Mouse (Mus musculus): ENCODE results near the gene Cntnap2. TPM values are rescaled to one million over a fixed set of nuclear protein-coding genes. Genes with fewer than 3 reads are reported as not detected.

Gene Cntnap2
- polyA plus RNA-seq, 1 experiment from 2014 or later: 50.9 TPM

DNA sequence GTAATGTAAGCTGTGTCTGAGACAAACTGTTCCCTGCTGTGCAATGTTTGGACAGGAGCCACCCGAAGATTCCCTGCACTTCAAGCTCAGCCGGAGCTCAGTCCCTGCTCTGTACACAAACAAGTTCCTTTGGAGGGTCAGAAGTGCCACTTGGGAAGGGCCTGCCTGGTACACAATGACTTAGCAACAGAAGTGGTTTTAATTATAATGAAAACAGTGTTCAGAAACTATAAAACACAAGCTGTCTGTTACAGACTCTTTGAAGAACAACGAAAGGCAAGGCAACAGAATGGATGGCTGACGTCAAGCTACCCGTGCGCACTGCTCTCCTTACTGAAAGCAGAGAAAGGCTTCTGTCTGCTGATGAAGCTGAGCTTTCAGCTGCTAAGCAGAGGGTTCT lies 2259.5 kb downstream of the Cntnap2 start:
- Histone ChIP-seq H3K27me3 (no peaks in the 10 kb centered on the region), H3K4me1 (replicated peaks) (peaks cover 23% of the 10 kb centered on the region), H3K9ac (peak overlapping the region; percentile 41), H3K36me3 (no peaks in the 10 kb centered on the region), H3K9me3 (no peaks in the 10 kb centered on the region), H3K4me2 (peak overlapping the region; percentile 39), H3K27ac (replicated peaks) (peak overlapping the region; percentile 52), H3K4me3 (peak overlapping the region; percentile 2; the same call in 1 of the 2 replicates)
- ATAC-seq (ENCODE audit: low read depth): peak; percentile 62; the same call in 1 of the 2 replicates
- 2% methylated on average over 6 of the region's 6 CpGs for WGBS

DNA sequence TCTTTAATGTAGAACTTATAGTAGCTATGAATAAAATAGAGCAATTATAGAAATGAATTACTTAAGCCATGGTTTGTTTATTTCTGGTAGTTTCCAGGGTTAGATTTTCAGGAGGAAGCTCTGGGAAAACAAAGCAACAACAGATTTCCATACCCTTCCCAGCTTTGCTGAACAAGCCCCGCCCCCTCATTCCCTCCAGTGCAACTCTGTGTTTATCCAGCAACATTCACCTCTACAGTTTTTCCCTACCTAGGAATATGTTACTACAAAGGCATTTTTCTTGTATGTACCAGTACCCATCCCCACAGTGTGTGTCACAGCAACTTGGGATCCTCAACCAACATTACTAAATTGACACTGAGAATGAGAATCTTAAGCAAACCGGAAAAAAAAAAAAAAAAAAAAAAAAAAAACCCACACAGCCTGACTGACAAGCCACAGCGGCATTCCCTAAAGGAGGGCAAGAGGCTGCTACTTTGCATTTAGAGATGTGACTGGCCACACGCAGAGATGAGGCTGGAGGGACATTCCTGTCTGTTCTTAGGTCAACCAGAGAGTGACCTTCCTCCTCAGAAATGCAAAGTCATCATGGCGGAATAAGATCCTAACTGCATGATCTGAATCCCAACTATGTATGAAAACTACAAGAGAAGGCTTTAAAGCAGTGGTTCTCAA lies 2260.3 kb downstream of the Cntnap2 start:
- ATAC-seq (ENCODE audit: low read depth): no peak; the same call in 1 of the 2 replicates
- H3K9me3 ChIP-seq: no peaks in the 10 kb centered on the region
- H3K27ac ChIP-seq (replicated peaks): no peak overlapping the region
- no peak overlapping the region for H3K4me3 ChIP-seq
- H3K4me1 ChIP-seq (replicated peaks): peaks cover 30% of the 10 kb centered on the region
- H3K4me2 ChIP-seq: peak overlapping the region; percentile 39
- 15% methylated on average over 5 of the region's 5 CpGs for WGBS
- H3K36me3 ChIP-seq: no peaks in the 10 kb centered on the region
- no peaks in the 10 kb centered on the region for H3K27me3 ChIP-seq
- no peak overlapping the region for H3K9ac ChIP-seq

DNA sequence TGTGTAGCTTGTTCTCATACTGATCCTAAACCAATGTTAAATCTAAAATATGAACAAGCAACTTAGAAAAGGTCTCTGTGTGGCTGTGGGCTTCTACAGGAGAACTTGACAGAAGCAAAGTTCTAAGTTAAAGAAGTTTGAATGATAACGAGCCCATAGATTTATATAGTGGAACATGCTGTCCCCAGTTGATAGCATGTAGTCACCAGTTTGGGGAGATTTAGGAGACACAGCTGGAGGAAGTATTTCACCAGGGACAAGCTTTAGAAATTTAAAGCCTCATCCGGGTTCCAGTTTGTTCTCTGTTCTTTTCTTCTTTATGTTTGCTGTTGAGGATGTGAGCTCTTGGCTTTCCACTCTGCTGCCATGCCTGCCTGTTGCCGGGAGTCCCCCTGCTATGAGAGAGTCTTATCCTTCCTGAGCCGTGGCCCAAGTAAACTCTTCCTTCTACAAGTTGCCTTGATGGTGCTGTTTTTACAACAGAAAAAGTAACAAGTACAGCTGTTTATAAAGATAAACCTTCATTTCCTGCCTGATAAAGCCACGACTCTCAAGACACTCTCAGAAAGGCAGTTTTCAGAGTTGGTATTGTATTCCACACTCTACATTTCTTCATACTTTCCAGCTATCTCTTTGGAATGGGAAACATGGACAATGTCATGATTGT lies 2264.1 kb downstream of the Cntnap2 start:
- WGBS: 74% methylated on average over 5 of the region's 5 CpGs

DNA sequence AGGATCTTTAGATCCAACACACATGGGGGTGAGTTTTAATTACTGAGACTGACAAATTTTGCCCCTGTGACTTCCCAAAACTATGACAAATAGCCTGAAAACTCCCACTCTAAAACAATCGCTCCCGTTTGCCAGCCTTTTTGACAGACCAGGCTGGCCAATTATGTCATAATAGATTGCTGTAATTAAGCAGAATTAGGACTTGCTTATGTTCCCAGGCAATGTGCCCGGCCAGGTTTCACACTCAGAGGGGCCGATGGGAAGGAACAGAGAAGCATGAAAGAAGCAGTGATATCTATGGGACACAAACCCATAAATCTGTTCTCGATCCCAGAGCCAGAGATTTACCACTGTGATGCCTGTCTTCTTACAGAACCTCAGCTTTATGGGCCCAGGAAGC lies 2264.7 kb downstream of the Cntnap2 start:
- Histone ChIP-seq H3K4me3 (no peak overlapping the region), H3K9ac (no peak overlapping the region), H3K27ac (replicated peaks) (no peak overlapping the region), H3K9me3 (no peaks in the 10 kb centered on the region), H3K4me2 (no peak overlapping the region), H3K36me3 (no peaks in the 10 kb centered on the region), H3K4me1 (replicated peaks) (peaks cover 22% of the 10 kb centered on the region), H3K27me3 (no peaks in the 10 kb centered on the region)
- no peak for ATAC-seq (ENCODE audit: low read depth)
- WGBS: 38% methylated on average over 5 of the region's 5 CpGs

More for the DNA sequence above, 2264.1 kb downstream of the Cntnap2 start:
- ATAC-seq (ENCODE audit: low read depth): no peak
- Histone ChIP-seq H3K9ac (no peak overlapping the region), H3K27ac (replicated peaks) (no peak overlapping the region), H3K4me2 (no peak overlapping the region), H3K4me3 (no peak overlapping the region), H3K9me3 (no peaks in the 10 kb centered on the region), H3K4me1 (replicated peaks) (peaks cover 27% of the 10 kb centered on the region), H3K36me3 (no peaks in the 10 kb centered on the region), H3K27me3 (no peaks in the 10 kb centered on the region)

DNA sequence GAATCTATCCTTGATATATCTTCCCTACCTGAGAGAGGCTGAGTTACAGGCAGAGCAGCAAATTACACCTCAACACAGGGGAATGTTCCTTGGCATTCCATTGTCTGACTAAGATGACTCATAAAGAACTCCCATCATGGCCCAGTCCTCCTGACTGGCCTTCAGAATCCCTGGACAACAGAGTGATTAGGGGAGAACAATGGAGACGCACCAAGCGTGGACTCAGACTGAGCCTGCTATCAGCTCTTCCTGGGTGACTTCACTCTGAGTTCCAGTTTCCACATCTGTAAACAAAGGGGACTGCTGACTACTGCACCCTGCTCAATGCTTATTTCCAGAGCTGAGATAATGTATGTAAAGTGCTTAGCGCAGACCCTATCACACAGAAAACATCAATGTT lies 2269.1 kb downstream of the Cntnap2 start:
- Histone ChIP-seq H3K27ac (replicated peaks) (no peak overlapping the region), H3K4me1 (replicated peaks) (peaks cover 11% of the 10 kb centered on the region), H3K9ac (no peak overlapping the region), H3K36me3 (no peaks in the 10 kb centered on the region), H3K4me2 (no peak overlapping the region), H3K9me3 (no peaks in the 10 kb centered on the region), H3K27me3 (no peaks in the 10 kb centered on the region), H3K4me3 (no peak overlapping the region)
- ATAC-seq (ENCODE audit: low read depth): no peak
- 85% methylated on average over 3 of the region's 3 CpGs for WGBS

DNA sequence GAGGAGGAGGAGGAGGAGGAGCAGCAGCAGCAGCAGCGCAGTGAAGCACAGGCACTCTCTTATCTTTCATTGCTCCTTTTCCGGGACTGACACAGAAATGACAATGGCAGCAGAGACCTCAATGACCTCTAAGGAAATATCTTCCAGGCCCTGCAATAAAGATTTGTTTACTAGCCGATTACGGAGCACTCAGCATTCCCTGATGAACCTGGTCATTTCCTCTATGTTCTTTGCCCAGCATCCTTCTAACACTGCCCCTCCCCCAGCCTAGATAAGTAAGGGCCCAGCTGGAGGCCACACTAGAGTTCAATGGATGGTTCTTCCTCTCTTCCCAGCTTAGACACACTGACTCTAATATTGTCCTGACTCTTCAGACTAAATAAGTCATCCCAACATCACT lies 2270.1 kb downstream of the Cntnap2 start:
- ATAC-seq (ENCODE audit: low read depth): no peak
- H3K9ac ChIP-seq: no peak overlapping the region
- H3K4me1 ChIP-seq (replicated peaks): peaks cover 3% of the 10 kb centered on the region; the same call in 1 of the 2 replicates
- no peaks in the 10 kb centered on the region for H3K36me3 ChIP-seq
- H3K9me3 ChIP-seq: no peaks in the 10 kb centered on the region
- no peaks in the 10 kb centered on the region for H3K27me3 ChIP-seq
- no peak overlapping the region for H3K4me2 ChIP-seq
- 25% methylated on average over 4 of the region's 4 CpGs for WGBS
- no peak overlapping the region for H3K4me3 ChIP-seq
- H3K27ac ChIP-seq (replicated peaks): no peak overlapping the region

DNA sequence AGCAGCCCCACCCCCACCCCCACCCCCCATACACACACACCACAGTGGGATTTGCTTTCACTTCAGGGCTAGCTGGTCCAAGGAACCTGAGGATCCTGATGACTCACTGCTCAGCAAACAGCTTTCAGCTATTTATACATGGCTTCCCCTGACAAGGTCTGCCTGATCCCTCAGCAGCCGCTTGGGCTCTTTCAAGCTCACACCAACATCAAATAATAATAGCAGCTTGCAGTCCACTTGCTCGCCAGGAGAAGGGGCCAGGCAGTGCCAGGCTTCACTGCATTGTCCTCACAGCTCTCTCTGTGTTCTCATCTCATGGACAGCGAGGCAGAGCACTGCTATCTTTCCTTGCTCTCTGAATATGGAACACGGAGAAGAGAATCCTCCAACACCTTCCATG lies 2273.9 kb downstream of the Cntnap2 start:
- Histone ChIP-seq H3K27me3 (no peaks in the 10 kb centered on the region), H3K9me3 (no peaks in the 10 kb centered on the region), H3K36me3 (no peaks in the 10 kb centered on the region), H3K4me3 (no peak overlapping the region), H3K4me2 (no peak overlapping the region), H3K9ac (no peak overlapping the region), H3K27ac (replicated peaks) (no peak overlapping the region), H3K4me1 (replicated peaks) (no peaks in the 10 kb centered on the region)
- no peak for ATAC-seq (ENCODE audit: low read depth)
- WGBS: 56% methylated on average over 4 of the region's 4 CpGs

DNA sequence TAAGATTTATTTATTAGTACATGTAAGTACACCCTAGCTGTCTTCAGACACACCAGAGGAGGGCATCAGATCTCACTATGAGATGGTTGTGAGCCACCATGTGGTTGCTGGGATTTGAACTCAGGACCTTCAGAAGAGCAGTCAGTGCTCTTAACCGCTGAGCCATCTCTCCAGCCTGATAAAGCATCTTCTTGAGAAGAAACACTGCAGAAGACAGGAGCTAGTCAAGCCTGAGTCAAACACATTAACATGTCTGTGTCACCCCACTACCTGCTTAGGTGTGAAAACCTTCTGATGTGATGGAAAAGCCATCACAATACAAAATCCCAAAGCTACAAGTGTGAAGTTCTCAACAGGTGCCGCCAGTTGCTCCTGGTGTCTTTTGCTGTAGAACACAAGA lies 2275.2 kb downstream of the Cntnap2 start:
- H3K9me3 ChIP-seq: no peaks in the 10 kb centered on the region
- no peak for ATAC-seq (ENCODE audit: low read depth)
- H3K4me1 ChIP-seq (replicated peaks): no peaks in the 10 kb centered on the region

DNA sequence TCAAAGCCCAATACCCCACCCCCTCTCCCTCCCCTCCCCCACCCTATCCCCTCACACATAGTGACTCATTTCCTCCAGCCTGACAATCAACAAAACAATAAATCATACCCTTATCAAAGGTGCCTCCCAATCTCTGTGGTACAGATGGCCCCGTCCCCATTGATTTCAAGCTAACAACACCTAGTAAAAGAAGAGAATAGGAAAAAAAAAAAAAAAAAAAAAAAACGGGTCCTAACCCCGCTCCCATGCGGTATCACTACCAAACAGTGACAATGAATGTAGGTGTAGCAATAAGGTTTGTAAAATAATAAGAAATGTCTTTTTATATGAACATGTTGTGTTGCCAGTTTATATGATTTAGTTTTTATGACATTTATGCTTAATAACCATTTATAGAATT lies 2278.1 kb downstream of the Cntnap2 start:
- Histone ChIP-seq H3K27me3 (no peaks in the 10 kb centered on the region), H3K9ac (no peak overlapping the region), H3K36me3 (no peaks in the 10 kb centered on the region), H3K27ac (replicated peaks) (no peak overlapping the region), H3K4me2 (no peak overlapping the region), H3K4me1 (replicated peaks) (no peaks in the 10 kb centered on the region), H3K4me3 (no peak overlapping the region), H3K9me3 (no peaks in the 10 kb centered on the region)
- WGBS: 81% methylated on average over 4 of the region's 4 CpGs
- ATAC-seq (ENCODE audit: low read depth): no peak

More for the DNA sequence above, 2275.2 kb downstream of the Cntnap2 start:
- H3K9ac ChIP-seq: no peak overlapping the region
- WGBS: 95% methylated on average over 2 of the region's 2 CpGs
- H3K4me2 ChIP-seq: no peak overlapping the region
- H3K4me3 ChIP-seq: no peak overlapping the region
- no peaks in the 10 kb centered on the region for H3K27me3 ChIP-seq
- no peaks in the 10 kb centered on the region for H3K36me3 ChIP-seq
- no peak overlapping the region for H3K27ac ChIP-seq (replicated peaks)

DNA sequence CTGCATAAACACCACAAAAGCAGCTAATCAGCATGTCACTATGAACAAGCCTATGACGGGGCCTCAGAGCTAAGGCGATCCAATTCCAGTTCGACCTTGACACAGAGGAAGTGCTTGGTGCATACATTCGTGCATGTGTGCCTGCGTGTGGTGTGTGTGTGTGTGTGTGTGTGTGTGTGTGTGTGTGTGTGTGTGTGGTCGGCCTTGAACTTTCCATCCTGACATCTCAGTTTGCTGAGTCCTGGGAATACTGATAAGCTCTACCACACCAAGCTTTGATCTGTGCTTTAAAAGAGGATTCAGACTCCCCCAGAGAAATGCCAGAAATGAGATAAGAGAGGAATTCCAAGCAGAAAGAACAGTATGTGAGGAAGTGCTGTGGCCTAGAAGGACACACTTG lies 2279.0 kb downstream of the Cntnap2 start:
- no peak for ATAC-seq (ENCODE audit: low read depth)
- Histone ChIP-seq H3K4me1 (replicated peaks) (no peaks in the 10 kb centered on the region), H3K9ac (no peak overlapping the region), H3K4me3 (no peak overlapping the region), H3K4me2 (no peak overlapping the region), H3K9me3 (no peaks in the 10 kb centered on the region), H3K36me3 (no peaks in the 10 kb centered on the region), H3K27ac (replicated peaks) (no peak overlapping the region), H3K27me3 (no peaks in the 10 kb centered on the region)
- WGBS: 72% methylated on average over 6 of the region's 6 CpGs

DNA sequence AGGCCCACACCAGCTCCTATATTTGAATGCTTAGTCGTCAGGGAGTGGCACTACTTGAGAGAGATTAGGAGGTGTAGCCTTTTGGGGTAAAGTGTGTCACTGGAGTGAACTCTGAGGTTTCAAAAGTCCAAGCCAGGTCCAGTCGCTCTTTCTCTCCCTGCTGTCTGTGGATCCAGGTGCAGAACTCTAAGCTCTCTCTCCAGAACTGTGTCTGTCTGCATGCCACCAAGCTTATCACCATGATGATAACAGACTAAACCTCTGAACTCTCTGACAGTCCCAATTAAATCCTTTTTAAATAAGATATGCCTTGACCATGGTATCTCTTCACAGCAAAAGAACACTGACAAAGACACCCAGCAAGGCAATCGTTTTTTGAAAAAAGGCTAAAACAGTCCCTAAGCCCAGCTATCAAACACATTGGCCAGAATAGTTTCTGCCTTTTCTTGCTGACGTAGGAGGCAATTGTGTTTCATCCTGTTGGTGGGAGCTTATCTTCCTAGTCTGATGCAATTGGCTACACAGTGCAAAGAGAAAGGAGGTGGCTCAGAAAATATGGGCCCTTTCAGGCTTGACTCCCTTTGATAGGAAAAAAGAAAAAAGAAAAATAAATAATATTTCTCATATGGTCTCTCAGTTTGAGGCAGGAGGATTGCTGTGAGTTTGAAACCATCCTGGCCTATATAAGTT lies 2281.8 kb downstream of the Cntnap2 start:
- H3K9me3 ChIP-seq: no peaks in the 10 kb centered on the region
- no peaks in the 10 kb centered on the region for H3K4me1 ChIP-seq (replicated peaks)
- H3K27ac ChIP-seq (replicated peaks): no peak overlapping the region
- H3K36me3 ChIP-seq: no peaks in the 10 kb centered on the region
- no peak overlapping the region for H3K9ac ChIP-seq
- no peak overlapping the region for H3K4me3 ChIP-seq
- no peaks in the 10 kb centered on the region for H3K27me3 ChIP-seq
- no peak for ATAC-seq (ENCODE audit: low read depth)
- H3K4me2 ChIP-seq: no peak overlapping the region
- 74% methylated on average over 4 of the region's 4 CpGs for WGBS

DNA sequence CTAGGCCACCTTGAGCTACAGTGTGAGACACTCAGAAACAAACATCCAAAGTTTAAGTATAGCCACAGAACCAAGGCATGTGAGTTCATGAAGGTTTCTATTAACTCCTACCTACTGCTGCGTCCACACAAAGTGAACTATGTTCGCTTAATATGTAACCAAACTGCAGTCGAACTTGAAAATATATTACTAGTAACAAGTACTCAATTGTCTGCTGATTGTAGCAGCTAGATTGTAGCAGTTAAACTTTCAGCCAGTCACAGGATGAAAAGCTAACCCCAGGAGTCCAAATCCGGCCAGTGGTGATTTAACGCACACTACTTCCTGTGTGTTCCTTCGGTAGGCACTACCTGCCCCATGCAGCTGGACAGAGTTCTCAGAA lies 2282.3 kb downstream of the Cntnap2 start:
- WGBS: 44% methylated on average over 6 of the region's 6 CpGs
- Histone ChIP-seq H3K27me3 (no peaks in the 10 kb centered on the region), H3K4me2 (no peak overlapping the region)

More for the DNA sequence above, 2282.3 kb downstream of the Cntnap2 start:
- Histone ChIP-seq H3K9me3 (no peaks in the 10 kb centered on the region), H3K27ac (replicated peaks) (no peak overlapping the region), H3K4me1 (replicated peaks) (no peaks in the 10 kb centered on the region), H3K9ac (no peak overlapping the region), H3K36me3 (no peaks in the 10 kb centered on the region), H3K4me3 (no peak overlapping the region)
- ATAC-seq (ENCODE audit: low read depth): no peak

Measured in neural tube, embryonic 13.5 days (tissue).